Mouse (Mus musculus): ENCODE data around the gene Aldh5a1.

DNA sequence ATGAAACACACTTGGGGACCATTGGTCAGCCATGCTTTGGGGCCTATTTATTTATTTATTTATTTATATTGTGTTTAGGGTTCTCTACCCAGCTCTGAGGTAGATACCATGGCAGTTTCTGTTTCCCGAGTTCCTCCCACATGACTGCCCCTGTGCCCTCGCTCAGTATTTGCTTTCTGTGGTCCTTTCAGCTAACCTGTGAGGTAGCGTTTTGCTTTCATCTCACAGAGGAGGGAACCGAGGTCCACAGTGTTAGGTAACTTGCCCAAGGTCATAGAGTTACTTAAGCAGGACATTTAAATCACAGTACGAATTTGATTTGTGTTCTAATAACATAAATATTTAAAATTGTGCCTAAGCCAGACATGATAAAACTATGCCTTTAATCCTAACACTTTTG is 9.7 kb upstream of the Aldh5a1 start:
- TF ChIP-seq POLR2A (IDR thresholded peaks at IDR 0.05; ENCODE audit: control insufficient read depth, low read depth, low read length), result no peak
- no peak for TF ChIP-seq CTCF (IDR thresholded peaks at IDR 0.05; ENCODE audit: control insufficient read depth, insufficient read depth, insufficient replicate concordance, low read depth, low read length)

All from testis, adult 2 months (tissue).